Mouse (Mus musculus): ENCODE measurements around the gene Abca4. TPM values are rescaled to one million over a fixed set of nuclear protein-coding genes. Genes with fewer than 3 reads are reported as not detected.
"Not testable (repeated sequence)": the region's sequence is repeated elsewhere in the genome, so short reads cannot be mapped to it uniquely, and the experiment has no call there.

Gene Abca4
- total RNA-seq, 4 experiments from 2014 or later = 1.8 to 2.7 (median 2.3) TPM

DNA sequence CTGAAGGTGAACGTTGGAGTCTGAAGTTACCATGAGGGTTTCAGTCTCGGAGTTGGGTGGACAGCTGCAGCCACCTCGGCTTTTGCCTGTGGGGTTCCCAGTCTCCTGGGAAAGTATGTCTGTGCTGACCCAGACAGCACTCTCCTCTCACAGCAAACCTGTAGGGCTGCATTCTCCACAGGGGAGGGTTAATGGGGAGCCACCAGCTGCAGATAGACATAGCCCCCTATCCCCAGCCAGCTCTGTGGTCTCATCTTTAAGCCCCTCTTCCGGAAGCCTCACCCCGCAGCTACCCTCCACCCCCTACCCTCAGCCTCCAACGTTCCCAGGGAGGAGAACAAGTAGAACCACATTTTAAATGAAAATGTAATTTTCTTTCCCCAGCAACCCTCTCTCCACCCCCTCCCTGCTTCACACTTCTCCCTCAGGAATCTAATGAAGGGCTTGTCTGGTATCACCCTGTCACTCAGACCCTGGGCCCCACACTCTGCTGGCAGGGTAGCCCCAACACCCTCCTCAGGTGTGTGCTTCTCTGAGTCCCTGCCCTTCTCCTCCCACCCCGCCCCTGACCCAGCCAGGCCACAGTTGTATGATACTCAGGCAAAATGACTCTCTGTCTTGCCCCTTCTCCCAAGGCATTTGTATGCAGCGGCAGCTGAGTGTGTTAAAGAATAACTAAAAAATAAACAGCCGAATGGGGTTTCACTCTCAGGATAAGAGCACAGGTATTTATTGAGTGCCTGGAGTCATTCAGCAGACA lies 14.4 kb downstream of the Abca4 start:
- no peak for DNase-seq (ENCODE audit: low spot score)

DNA sequence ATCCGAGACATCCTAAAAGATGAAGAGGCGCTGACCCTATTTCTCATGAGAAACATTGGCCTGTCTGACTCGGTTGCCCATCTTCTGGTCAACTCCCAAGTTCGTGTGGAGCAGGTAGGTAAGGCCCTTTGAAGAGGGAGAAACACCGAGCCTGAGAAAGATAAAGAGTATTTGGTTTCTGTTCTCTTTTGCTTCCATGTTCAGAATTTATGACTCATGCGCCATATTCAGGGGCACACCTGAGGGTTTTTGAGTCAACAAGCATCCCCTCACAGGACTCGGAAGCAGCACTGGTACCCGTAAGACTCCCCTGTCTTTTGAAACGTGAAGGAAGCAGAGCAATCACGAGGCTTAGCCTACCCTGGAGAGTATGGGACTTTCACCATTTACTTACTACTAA lies 18.3 kb downstream of the Abca4 start:
- no peak for DNase-seq (ENCODE audit: low spot score)

DNA sequence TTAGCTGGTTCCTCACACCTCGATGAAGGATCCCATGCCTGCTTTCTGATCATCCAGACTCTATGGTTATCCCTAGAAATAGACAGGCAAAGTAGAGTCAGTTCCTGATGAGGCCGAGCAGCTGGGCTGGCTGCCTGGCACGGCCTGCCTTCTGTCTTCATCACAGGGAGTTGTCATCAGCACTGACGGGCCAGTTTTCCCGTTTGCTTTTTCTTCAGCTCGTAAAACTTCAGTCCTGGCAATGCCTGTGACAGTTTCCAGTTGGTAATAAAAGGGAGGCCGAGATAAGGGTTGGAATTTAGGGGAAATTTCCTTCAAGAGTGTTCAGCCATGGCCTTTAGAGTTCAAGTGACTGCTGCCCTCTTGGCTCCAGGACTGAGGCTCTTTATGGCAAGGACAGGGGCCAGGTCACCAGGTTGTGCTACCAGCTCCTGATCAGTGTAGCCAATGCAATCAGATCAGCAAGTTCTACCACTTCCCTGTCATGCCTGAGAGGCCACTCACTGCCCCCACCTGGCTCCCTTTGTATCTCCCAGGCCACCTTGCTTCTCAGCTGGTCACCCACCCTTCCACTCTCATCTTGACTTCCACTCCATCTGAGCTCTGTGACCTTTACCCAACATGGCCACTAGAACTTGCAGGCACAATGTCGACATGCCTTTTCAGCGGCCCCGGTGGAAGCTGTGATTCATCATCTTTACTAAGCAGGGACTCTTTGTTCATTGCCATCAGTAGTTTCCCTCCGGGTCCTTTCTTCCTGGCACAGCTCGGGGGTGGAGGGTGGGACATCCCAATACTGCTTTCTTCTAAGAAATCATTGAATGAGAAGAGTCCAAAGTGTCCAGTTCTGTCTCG lies 20.5 kb downstream of the Abca4 start:
- DNase-seq (ENCODE audit: low spot score) = no peak

DNA sequence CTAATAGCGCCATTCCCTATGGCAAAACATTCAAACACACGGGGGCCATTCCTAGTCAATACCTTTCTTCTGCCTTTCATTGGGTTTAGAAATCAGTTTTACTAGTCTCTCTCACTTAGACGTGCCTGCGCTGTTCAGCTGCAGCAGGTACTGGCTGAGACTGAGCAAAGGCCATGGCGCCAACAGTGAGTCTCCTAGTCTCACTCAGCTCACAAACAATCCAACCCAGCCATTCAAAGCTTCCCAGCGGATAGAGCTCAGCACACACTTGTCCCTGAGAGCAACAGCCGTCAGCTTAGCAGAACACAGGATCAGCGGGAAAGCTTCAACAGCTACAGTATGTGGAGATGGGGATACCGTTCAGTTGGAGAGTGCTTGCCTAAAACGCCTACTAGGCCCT lies 27.5 kb downstream of the Abca4 start:
- DNase-seq (ENCODE audit: low spot score) = no peak

DNA sequence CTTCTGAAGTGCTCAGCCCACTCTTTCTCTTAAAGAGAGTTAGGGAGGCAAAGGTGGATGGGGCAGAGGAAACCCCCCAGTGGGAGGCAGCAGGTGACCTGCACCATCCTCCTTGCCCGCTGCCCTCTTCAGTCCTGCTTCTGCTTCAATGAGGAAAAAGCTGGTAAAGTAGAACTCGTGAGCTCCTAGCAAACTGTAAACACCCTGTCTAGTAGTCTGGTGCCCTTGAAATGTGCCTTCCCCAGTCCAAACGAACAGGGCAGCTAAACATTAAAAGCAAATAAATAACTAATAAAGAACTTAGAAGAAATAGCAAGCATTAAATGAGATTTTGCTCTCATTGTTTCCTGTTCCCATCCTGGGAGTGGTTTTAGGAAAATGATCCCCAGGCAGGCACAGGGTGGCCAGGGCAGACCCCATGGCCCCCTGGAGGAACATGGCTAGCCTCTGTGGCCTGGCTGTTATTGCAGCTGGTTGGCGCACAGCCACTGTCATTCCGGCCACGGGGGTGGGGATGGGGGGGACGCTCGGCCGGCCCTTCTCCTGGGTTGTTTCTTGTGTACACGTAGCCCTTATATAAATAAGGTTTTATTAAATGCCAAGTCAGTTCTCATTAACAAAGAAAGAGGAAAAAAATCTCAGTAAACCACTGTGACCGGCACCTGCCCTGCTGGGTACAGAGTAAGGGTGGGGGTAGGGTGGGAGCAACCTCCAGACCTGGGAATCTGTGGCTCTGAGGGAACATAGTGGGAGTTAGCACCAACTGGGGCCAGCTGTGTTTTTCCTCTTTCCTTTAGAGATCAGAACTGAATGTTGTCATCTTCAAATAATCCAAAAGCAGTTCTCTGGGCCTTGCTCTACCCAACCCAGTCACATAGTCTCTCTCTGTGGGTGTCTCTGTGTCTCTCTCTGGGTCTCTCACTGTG lies 28.7 kb downstream of the Abca4 start:
- no peak for DNase-seq (ENCODE audit: low spot score)

DNA sequence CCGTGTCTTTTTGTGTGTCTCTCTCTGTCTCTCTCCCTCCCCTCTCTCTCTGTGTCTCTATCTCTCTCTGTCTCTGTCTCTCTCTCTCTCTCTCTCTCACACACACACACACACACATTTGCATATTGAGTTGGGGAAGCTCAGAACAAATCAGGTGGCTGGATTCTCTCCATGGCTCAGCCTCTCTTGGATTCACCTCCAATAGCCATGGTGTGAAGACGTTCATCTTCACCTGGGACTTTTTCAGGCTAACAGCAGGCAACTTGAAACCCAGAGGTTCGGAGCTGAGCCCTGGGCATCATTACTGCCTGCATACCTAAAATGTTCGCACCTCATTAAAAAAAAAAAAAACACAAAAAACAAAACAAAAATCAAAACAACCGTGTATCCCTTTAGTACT lies 29.4 kb downstream of the Abca4 start:
- DNase-seq (ENCODE audit: low spot score) = no peak

DNA sequence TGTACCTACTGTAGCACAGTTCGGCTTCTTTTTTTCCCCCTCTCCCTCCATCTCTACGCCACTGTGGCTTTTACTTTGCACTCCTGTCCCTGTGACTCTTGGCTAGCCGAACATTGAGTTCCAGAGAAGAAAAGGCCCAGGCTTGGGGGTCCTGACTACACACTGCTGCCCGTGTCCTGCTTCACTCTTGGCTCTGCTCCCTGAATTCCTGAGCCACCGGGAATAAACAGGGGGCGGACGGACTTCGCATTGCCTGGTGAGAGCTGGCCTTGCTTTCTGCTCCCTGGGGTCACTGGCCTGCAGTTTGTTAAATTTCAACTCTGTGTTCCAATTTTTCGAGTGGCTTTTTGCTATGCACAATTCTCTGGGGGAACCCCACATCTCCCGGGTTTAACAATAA lies 30.1 kb downstream of the Abca4 start:
- DNase-seq (ENCODE audit: low spot score) = no peak

DNA sequence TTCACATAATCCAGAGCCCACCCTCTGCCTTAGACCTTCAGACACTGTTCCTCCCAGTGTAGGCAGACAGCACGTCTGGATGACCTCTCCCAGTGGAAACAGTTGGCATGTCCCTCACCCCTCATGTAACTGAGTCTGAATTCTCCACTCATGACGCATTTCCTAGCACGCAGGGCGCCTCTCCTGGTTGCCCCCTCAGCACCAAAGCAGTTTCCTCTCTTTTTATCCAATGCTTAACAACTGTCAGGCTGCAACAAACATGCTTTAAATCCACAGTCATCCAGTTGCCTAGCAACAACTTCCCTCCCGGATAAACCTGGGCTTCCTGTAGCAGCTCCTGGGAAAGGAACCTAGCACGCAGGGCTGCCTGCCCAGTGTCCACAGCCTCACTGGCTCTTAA lies 33.9 kb downstream of the Abca4 start:
- DNase-seq (ENCODE audit: low spot score) = peak; percentile 77

DNA sequence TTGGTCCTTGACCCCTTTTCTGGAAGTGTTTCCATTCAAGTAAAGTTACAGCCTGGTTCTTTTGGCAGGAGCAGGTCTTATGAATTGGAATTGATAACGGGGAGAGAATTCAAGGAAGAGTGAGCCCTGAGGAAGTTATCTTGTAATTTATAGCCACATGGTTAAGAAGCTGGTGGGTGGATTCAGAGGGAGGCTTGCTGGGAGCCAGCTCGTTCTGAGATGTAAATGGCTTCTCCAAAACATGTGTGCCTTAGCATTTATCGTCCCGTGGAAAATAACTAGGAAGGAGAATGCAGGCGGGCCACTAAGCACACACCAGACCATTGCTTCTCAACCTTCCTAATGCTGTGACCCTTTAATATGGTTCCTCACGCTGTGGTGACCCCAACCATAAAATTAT lies 34.9 kb downstream of the Abca4 start:
- DNase-seq (ENCODE audit: low spot score) = no peak

DNA sequence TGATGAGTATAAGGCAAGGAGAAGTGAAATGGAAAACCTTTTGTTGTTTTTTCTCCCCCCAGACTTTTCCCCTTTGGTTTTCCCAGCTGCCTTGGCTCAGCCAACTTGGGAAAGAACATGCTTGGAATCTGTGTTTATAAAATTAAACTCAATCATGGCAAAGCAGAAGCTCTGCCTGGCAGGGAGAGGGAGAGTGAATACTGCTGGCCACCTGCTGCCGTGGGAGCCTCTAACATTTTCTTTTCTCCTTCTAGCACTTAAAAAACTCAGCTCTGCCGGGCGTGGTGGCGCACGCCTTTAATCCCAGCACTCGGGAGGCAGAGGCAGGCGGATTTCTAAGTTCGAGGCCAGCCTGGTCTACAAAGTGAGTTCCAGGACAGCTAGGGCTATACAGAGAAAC lies 37.4 kb downstream of the Abca4 start:
- not testable (repeated sequence) for DNase-seq (ENCODE audit: low spot score)

DNA sequence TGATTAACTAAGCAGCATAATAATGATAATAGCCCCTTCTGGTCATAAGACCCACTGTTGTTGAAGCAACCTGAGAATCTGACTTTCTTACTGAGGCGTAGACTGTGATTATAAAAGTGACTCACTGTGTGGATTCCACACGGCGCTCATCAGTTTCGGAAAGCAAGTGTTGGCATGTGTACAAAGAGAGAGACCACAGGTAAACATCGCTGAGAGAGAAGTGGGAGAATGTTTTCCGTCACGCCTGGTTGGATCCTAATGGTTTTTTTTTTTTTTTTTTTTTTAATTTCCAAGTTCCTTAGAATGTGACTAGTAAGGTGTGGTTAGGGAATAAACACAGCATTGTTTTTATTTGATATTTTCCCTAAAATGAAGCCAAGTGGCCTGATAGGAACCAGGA lies 38.1 kb downstream of the Abca4 start:
- no peak for DNase-seq (ENCODE audit: low spot score)

DNA sequence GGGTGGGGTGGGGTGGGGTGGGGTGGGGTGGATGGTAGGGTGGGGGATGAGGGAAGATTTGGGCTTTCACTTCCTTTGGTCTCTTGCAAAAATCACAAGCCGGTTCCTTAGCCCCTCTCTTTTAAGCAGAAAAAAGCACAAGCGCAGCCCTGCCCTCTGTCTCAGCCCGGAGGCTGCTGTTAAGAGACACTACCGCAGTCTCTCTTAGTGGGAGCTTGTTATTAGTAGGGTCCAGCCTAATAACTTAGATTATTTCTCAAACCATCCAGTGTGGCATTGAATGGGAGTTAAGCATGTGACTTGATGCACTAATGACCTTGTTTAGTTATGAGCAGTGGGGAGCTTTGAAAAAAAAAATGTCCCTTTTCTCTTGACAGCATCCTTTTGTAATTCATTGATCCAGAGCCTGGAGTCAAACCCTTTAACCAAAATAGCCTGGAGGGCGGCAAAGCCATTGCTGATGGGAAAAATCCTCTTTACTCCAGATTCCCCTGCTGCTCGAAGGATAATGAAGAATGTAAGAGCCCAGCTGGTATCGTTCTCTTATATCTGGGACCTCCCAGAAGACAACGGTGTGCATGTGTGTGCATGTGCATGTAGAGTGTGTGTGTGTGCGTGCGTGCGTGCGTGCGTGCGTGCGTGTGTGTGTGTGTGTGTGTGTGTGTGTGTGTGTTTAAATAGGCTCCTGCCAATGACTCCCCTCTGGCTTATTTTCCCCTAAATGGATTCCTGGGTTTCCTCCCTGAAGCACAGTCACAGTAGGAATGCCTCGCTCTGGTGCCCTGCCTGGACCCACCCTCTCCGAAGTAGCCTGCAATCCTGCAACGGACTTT lies 41.1 kb downstream of the Abca4 start:
- DNase-seq (ENCODE audit: low spot score) = no peak

DNA sequence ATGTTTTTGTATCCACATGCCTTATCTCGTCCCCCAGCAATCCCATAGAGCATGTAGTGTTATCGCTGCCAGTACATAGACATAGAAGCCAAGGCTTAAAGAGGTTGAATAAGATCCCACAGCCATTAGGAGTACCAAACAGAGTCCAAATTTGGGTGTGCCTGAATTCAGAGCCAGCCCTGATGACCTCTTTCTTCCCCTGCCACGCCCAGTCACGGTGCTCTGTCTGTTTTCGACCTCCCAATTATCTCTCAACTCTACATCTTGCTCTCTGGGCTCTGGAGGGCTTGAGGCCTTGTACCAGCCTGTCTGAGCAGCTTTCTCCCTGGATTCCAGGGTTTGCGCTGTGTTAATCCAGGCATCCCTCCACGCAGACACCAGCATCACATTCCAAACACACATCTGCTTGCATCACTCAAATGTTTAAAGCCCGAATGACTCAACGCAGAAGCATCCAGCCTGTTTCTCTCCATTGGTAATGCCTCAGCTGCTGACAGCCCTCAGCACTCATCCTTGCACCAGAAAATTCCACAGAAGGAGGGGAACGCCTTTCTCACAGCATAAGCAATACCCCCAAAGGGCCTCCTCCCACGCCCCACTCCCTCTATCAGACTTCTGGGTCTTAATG lies 43.9 kb downstream of the Abca4 start:
- no peak for DNase-seq (ENCODE audit: low spot score)

DNA sequence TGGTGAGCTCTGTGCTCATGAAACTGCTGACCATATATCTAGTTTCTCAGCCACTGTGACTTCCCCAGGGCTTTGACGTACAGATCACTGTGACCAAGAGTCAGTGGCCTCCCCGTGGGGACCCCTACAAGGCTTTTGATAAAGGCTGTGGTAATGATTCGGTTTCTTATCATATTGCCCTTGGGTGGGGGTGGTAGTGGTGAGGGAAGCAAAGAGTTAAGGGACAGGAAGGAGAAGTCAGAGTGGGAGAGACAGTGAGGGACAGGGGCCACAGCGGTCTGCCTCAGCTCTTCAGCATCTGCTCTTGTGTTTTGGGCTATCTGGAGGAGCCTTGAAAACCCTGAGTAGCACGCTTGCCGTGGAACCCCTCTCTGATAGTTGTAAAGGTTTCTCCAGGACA lies 46.1 kb downstream of the Abca4 start:
- DNase-seq (ENCODE audit: low spot score) = no peak

DNA sequence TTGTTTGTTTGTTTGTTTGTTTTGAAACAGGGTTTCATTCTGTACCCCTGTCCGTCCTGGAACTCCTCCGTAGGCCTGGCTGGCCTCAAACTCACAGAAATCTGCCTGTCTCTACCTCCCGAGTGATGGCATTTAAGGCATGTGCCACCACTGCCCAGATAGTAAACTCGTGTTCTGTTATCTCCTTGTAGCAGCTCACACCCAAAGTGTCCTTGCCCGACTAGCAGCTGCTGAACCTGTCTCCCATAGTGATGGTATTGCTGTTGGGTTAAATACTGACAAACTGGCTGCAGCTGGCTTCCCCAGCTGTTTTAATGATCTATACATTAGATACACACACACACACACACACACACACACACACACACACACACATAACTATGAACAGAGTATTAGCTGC lies 55.5 kb downstream of the Abca4 start:
- no peak for DNase-seq (ENCODE audit: low spot score)

DNA sequence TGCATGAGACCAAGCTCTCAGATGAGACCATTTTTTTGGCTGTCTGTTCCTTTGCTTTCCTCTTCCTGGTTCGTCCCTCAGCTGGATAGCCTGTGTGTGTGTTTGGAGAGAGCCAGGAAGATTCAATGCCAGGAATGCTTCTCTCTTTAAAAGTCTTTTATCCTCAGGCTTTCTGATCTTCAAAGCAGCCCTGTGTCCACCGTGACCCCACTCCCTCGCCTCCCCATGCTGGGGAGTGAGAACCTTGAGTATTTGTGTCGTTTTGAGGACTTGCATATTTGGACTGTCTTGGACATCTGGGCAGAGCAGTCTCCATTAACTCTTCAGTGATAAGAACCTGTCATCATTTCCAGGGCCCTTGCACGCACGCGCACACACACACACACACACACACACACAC lies 57.8 kb downstream of the Abca4 start:
- no peak for DNase-seq (ENCODE audit: low spot score)

DNA sequence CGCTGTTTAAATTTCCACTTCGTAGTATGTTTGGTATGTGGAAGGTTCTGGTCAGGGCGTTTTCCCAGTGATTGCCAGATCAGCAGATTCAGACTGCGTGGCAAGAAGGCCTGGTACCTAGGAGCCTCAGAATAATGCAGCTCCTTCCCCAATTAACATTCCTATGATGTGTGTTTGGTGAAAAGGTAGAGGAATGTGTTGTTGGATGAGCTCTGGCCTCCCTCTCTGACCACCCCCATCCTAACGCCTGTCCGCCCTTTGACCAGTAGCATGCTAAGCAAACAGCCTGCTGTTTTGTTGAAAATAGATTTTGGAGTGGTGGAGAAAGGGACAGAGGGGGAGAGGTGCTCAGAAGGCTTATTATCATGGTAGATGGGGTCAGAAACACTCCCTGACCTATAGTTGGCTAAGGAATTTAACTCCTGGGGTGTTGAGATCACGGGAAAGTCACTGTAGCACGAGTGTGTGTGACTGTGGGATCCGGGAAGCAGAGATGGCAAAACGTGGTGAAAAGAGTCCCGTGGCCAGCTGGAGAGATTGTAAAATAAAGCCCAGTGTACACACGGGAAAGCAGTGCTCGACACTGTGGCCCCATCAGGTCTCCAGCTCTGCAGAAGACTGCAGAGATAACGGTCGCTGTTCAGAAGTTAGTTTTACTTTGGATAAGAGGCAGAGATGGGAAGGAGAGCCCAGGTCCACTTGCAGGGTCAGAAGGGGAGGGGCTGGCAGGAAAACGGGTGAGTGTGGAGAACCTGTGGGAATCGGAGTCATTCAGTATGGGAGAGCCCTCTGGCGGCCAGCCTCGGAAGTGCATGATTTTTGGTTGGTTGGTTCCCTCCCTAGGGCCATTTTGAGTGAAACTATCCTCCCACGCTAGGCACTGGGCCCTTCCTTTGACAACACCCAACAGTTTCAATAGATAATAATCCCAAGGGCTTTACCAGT lies 59.9 kb downstream of the Abca4 start:
- peak; percentile 91 for DNase-seq (ENCODE audit: low spot score)

DNA sequence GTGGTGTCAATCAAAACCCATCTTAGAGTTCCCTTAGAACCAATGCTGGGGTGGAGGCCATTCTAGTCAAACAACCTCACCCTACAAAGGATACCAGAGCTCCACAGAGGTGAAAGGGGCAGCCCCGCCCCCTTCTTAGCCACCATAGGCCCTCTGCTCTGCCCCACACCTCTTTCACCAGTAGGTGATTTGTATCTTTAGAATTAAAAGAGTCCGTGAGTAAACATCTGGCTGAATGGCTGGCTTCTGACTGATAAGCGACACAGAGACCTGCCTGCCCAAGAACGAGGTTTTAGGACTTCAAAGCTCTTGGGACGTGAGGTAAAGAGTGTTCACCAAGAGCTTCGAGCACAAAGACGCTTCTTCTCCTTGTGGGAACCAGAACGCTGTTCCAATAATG lies 62.7 kb downstream of the Abca4 start:
- no peak for DNase-seq (ENCODE audit: low spot score)

DNA sequence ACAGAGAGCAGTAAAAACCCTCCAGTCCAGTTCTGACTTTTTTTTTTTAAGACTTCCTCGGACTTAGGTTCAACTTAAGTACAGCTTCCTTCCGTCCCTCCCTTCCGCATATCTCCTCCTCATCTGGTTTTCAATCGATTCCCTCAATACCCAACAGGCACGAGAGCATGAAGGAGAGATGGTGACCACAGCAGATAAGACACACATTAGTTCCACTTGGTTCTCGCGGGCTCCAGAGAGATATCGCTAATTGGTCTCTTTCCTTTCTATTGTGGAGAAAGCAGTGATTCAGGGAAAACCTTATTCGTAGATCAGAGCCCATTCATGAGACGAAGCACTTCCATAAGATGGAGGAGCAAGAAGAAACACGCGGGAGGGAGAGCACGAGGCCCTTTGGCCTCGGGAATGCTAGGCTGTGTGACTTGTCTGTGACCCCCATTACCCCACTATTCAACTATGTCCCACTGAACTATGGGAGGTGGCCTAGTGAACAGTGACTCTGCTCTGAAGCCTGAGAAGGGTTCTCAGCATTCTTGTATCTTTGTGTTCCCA lies 63.5 kb downstream of the Abca4 start:
- DNase-seq (ENCODE audit: low spot score) = no peak

Data from heart, adult 8-10 months (tissue).